Mouse (Mus musculus) small intestine, adult 2 months (tissue): ENCODE measurements at regions not wholly inside any gene's neighbourhood (a gene's known extent, or its start where the extent isn't known, plus 50 kb on each side); places are given as distances from the start of the nearest gene placed in this dataset.

Source experiments
- CTCF ChIP-seq: fragments of 200-500 bp; IDR thresholded peaks from 2 replicates; pipeline ENCODE4 v1.5.1; 2012; ENCODE audit warnings: low read depth, mild to moderate bottlenecking, control low read depth, inconsistent platforms, low read length, moderate library complexity, mixed read lengths; ENCODE audit not compliant: insufficient replicate concordance, insufficient read length; ENCODE audit errors: extremely low read depth
- POLR2A ChIP-seq: fragments of 200-500 bp; IDR thresholded peaks from 2 replicates; pipeline ENCODE4 v1.6.1; 2012; ENCODE audit warnings: low read depth, mild to moderate bottlenecking, control low read depth, inconsistent platforms, low read length, moderate library complexity

GRCm38 (mm10) chr6:140843292-140843991 is 114.4 kb downstream of the Gm11077 start:
- TF ChIP-seq POLR2A, result no peak
- TF ChIP-seq CTCF, result no peak
